Mouse (Mus musculus) liver, embryonic 14.5 days (tissue): ENCODE measurements around the gene Polr1e. TPM values are rescaled to one million over a fixed set of nuclear protein-coding genes. Genes with fewer than 3 reads are reported as not detected.

Experiments
- ATAC-seq: fragments of 200-750 bp; cut with Nextera tagmentation; 2 replicates; pipeline ENCODE4 v1.8.0; 2017; ENCODE audit warnings: moderate number of reproducible peaks, mild to moderate bottlenecking, moderate library complexity; ENCODE audit not compliant: insufficient read depth
- DNase-seq, 3 experiments: peaks; one replicate each; pipeline ENCODE4 v3.0.0-alpha.2; 2012 to 2013; ENCODE audit warnings: low read depth in 3 of 3, low spot score in 3 of 3
- H3K27ac ChIP-seq: fragments of 300-500 bp; sonication (generic); 2 replicates; pipeline ENCODE4 v1.5.1; 2014; ENCODE audit warnings: moderate library complexity, mild to moderate bottlenecking, control low read depth, inconsistent platforms
- H3K27me3 ChIP-seq: fragments of 300-500 bp; sonication (generic); 2 replicates; pipeline ENCODE4 v1.6.1; 2014; ENCODE audit warnings: mild to moderate bottlenecking, low read length, moderate library complexity; ENCODE audit not compliant: control insufficient read depth, insufficient read depth
- H3K36me3 ChIP-seq: fragments of 300-500 bp; sonication (generic); replicated peaks from 2 replicates; pipeline ENCODE4 v1.6.1; 2014; ENCODE audit warnings: low read depth; ENCODE audit not compliant: control insufficient read depth, insufficient read depth
- H3K4me1 ChIP-seq, 2 experiments: fragments of 200-500 bp in 1 of 2; fragments of 300-500 bp in 1 of 2; sonication (generic) in 1 of 2; replicated peaks; 2 replicates each; pipeline ENCODE4 v1.6.1; 2012 to 2014; ENCODE audit warnings: antibody characterized with exemption in 1 of 2, inconsistent platforms in 1 of 2, low read length in 1 of 2; ENCODE audit not compliant: control insufficient read depth in 2 of 2, insufficient read depth in 2 of 2
- H3K4me2 ChIP-seq: fragments of 300-500 bp; sonication (generic); 2 replicates; pipeline ENCODE4 v1.6.1; 2014; ENCODE audit warnings: low read depth, mild to moderate bottlenecking, control low read depth, moderate library complexity
- H3K4me3 ChIP-seq, 2 experiments: fragments of 200-500 bp in 1 of 2; fragments of 300-500 bp in 1 of 2; sonication (generic) in 1 of 2; 2 replicates each; pipeline ENCODE4 v1.5.1; 2012 to 2014; ENCODE audit warnings: low read depth in 2 of 2, low read length in 2 of 2, mild to moderate bottlenecking in 2 of 2, control low read depth in 1 of 2, inconsistent platforms in 1 of 2, moderate library complexity in 1 of 2; ENCODE audit not compliant: insufficient read depth in 1 of 2
- H3K9ac ChIP-seq: fragments of 300-500 bp; sonication (generic); replicated peaks from 2 replicates; pipeline ENCODE4 v1.6.1; 2014; ENCODE audit warnings: mild to moderate bottlenecking, control low read depth, moderate library complexity
- H3K9me3 ChIP-seq: fragments of 300-500 bp; sonication (generic); 2 replicates; pipeline ENCODE4 v1.6.1; 2016; ENCODE audit warnings: low read length, mixed read lengths; ENCODE audit not compliant: control insufficient read depth
- CTCF ChIP-seq: IDR thresholded peaks from 2 replicates; pipeline ENCODE4 v1.5.1; 2016; ENCODE audit warnings: antibody characterized with exemption, low read depth, control low read depth
- EP300 ChIP-seq: IDR thresholded peaks from 2 replicates; pipeline ENCODE4 v1.6.1; 2016; ENCODE audit warnings: antibody characterized with exemption, low read depth
- WGBS: fragments of 180-500 bp; shearing (Covaris S2); extraction: QIAGEN DNeasy Blood & Tissue Kit; methylation state at CpG from one replicate; pipeline ENCODE4 v1.1.7; 2014; ENCODE audit not compliant: insufficient replicate concordance; 5-methylcytosine and 5-hydroxymethylcytosine counted together
- polyA plus RNA-seq, 2 experiments: library from polyadenylated mRNA; depleted of rRNA in 1 of 2; stranded (reverse) in 1 of 2; unstranded in 1 of 2; fragments of >200 nt; fragmentation: Nextera tagmentation in 1 of 2; extraction: Ambion mirVana in 1 of 2; gene quantifications; 2 replicates each; pipeline versions ENCODE4 v1.2.1 to v1.2.3; 2012 to 2014

The Polr1e gene
- polyA plus RNA-seq, 2 experiments: 7.8 to 15.5 TPM

DNA sequence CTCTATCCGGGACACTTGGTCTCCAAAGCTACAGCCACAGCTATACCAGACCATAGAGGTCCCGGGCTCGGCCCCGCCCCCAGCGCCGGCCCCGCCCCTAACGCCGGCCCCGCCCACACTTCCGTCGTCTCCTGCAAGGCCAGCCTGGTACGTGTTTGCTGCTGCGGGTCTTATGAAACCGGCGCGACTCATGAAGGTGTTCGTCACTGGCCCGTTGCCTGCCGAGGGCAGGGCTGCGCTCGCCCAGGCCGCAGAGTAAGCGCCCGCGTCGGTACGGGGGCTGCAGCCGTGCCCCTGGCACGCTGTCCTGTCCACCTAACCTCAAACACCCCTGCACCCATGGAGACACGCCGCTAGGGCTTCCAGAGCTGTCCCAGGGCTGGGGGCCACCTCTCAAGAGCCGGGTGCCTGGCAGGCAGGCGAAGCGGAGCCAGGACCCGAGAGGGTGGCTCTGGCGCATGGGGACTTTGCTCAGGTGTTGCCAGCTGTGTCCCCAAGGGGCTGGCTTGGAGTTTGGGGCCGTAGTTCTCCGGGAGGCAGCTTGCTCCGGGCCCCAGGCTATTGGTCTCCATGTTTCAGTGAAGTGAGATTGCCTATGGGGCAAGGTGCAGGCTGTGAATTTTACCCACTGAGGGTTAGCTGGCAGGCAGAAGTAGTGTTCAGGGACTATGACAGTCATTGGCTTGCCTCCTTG is 37.0 kb upstream of the Polr1e start, which contains the start of gene Grhpr:
Gene Grhpr (plus strand): TSS at position 116 of the 694 bp plus-strand sequence.
- Histone ChIP-seq H3K4me1 (peaks cover 7 to 19% of the 10 kb centered on the region in 2 experiments; a peak in 3 of 4 replicates), H3K9ac (peak within 1 kb of the TSS; percentile 91), H3K9me3 (no peaks in the 10 kb centered on the region; the same call in 1 of the 2 replicates), H3K27me3 (no peaks in the 10 kb centered on the region), H3K4me2 (peak within 1 kb of the TSS; percentile 97), H3K36me3 (no peaks in the 10 kb centered on the region; the same call in 1 of the 2 replicates), H3K27ac (peak within 1 kb of the TSS; percentile 66), H3K4me3 (peak within 1 kb of the TSS; percentile 61 to 92)
- peak; percentile 90 for ATAC-seq
- TF ChIP-seq CTCF (peak; percentile 71), EP300 (no peak)
- WGBS: under 1% methylated on average over 40 of the region's 40 CpGs
- peak; percentile 69 to 78 (median 74) for DNase-seq

DNA sequence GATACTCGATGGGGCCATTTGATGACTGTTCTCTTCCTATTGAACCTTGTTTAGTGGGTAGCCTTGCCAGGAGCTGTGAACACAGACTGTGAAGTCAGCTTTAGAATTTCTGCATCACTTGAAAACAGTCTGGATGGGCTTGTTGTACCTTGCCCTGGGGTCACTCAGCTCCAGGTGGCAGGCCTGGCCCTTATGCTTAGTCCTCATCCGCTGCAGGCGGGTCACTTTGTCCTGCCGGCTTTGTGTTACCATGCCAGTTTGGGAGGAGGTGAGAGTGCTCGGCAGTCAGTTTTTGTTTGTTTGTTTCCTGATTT is 36.5 kb upstream of the Polr1e start:
- no peaks in the 10 kb centered on the region; the same call in 1 of the 2 replicates for H3K9me3 ChIP-seq

DNA sequence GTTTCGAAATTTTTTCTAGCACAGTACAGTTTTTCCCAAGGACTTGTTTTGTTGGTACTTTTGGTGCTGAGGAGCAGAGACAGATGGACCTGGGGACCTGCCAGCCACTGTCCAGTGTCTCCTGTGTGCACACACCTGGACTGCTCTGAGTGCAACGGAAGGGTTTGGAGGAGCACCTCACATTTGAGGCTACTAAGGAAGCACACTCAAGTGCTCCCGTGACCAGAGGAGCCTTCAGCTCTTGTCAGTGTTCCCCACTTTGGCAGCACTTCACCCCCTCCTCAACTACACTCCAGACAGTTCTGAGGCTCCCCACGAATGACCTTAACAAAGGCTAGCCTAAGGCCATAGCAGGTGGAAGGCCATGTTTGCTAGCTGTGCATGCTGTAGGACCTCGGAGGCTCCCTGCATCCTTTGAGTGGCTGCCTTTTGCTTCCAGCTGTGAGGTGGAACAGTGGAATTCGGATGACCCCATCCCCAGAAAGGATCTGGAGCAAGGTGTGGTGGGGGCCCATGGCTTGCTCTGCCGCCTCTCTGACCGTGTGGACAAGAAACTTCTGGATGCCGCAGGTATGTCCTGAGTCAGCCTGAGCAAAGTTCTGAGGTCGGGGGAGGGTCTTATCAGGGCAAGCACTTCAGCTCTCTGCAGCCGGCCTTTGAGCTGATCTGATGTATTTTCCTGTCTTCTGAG is 35.8 kb upstream of the Polr1e start:
- Histone ChIP-seq H3K27me3 (no peaks in the 10 kb centered on the region), H3K4me1 (peaks cover 7 to 19% of the 10 kb centered on the region in 2 experiments; a peak in 3 of 4 replicates), H3K9ac (peak overlapping the region; percentile 1; the same call in 1 of the 2 replicates), H3K4me3 (peak overlapping the region; percentile 61 to 92), H3K9me3 (no peaks in the 10 kb centered on the region), H3K36me3 (peaks cover 1% of the 10 kb centered on the region; the same call in 1 of the 2 replicates), H3K4me2 (peak overlapping the region; percentile 97), H3K27ac (no peak overlapping the region)
- DNase-seq: no peak
- ATAC-seq: no peak
- WGBS: 44% methylated on average over 11 of the region's 11 CpGs
- TF ChIP-seq EP300 (no peak), CTCF (no peak)

More for the DNA sequence above, 36.5 kb upstream of the Polr1e start:
- ATAC-seq (no peak), DNase-seq (no peak)
- peak overlapping the region; percentile 66 for H3K27ac ChIP-seq
- TF ChIP-seq CTCF: no peak
- 39% methylated on average over 5 of the region's 5 CpGs for WGBS
- peak overlapping the region; percentile 97 for H3K4me2 ChIP-seq
- H3K36me3 ChIP-seq: no peaks in the 10 kb centered on the region; the same call in 1 of the 2 replicates
- peak overlapping the region; percentile 61 to 92 for H3K4me3 ChIP-seq
- no peaks in the 10 kb centered on the region for H3K27me3 ChIP-seq
- H3K9ac ChIP-seq: peak overlapping the region; percentile 91
- peaks cover 7 to 19% of the 10 kb centered on the region in 2 experiments; a peak in 3 of 4 replicates for H3K4me1 ChIP-seq

DNA sequence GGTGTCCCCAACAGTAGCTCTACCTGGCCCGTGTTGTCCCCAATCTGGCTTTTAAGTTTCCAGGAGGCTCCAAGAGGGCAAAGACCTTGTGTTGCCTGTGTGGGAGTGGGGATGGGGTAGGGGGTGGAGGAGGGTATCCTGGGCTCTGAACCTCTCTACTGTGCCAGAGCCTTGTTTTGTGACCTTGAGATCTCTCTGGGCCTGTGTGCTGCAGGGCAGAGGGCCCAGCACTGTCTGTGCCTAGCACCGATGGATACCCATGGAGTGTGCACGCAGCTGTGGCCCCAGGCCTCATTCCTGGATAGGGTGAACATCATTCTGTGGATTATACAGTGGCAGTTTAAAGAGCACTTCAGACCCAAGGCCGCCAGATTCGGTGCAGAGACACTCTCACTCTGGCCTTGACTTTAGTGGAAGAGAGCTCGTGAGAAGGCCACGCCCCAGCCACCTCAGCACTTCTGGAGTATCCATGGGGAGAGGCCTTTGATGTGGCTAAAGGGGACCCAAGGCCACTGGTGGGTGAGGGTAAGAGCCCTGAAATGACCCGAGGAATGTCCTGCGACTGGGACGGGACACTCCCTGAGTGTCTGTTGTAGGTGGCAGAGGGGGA is 35.1 kb upstream of the Polr1e start:
- Histone ChIP-seq H3K4me2 (peak overlapping the region; percentile 97), H3K4me1 (peaks cover 7 to 19% of the 10 kb centered on the region in 2 experiments; a peak in 3 of 4 replicates), H3K27ac (no peak overlapping the region), H3K4me3 (peak overlapping the region in 1 of 2 experiments; percentile 92; a peak in 2 of 4 replicates), H3K9ac (no peak overlapping the region; the same call in 1 of the 2 replicates), H3K36me3 (peaks cover 3% of the 10 kb centered on the region; the same call in 1 of the 2 replicates), H3K27me3 (no peaks in the 10 kb centered on the region), H3K9me3 (no peaks in the 10 kb centered on the region)
- 59% methylated on average over 10 of the region's 10 CpGs for WGBS
- DNase-seq: no peak
- no peak for TF ChIP-seq CTCF
- TF ChIP-seq EP300: no peak
- ATAC-seq: no peak
